ENCODE assay signal across 8 mouse cellular contexts in genomic region chr3:84156105-84156504, GRCm38 (mm10). TPM values are rescaled to one million over a fixed set of nuclear protein-coding genes. Genes with fewer than 3 reads are reported as not detected.
DNase-seq lines count a peak whose midpoint lies in the region; ATAC-seq and TF ChIP-seq lines count a peak whose summit lies in the region.

No protein-coding gene starts in this region.

- ATAC-seq in kidney, postnatal 0 days (replicated peaks; ENCODE audit: low FRiP score, low read depth): no peak
- no peak for ATAC-seq in embryonic facial prominence, embryonic 15.5 days (ENCODE audit: insufficient number of reproducible peaks, low FRiP score, low TSS enrichment, low read depth)
- no peak for ATAC-seq in hindbrain, postnatal 0 days
- no peak for ATAC-seq in midbrain, embryonic 16.5 days

- no peaks in the 10 kb centered on the region; the same call in 1 of the 2 replicates for H3K4me1 ChIP-seq in kidney, postnatal 0 days (replicated peaks; ENCODE audit: insufficient read depth, low read length)
- 0 out of 2 replicates have a peak, but pooled peaks cover 3% of the 10 kb centered on the region for H3K4me1 ChIP-seq in embryonic facial prominence, embryonic 15.5 days
- H3K4me1 ChIP-seq in hindbrain, postnatal 0 days (ENCODE audit: insufficient read depth, low read length): no peaks in the 10 kb centered on the region
- 0 out of 2 replicates have a peak, but pooled peaks cover 2% of the 10 kb centered on the region for H3K4me1 ChIP-seq in midbrain, embryonic 16.5 days (ENCODE audit: control insufficient read depth, insufficient read depth, low read length)
- no peaks in the 10 kb centered on the region for H3K4me1 ChIP-seq in kidney, adult 2 months (ENCODE audit: control insufficient read depth, insufficient read depth, low read length)

- no peak for TF ChIP-seq POLR2A in kidney, adult 2 months (IDR thresholded peaks at IDR 0.05; ENCODE audit: low read depth, low read length)

- no peak for TF ChIP-seq CTCF in kidney, postnatal 0 days (IDR thresholded peaks at IDR 0.05; ENCODE audit: low read depth)
- TF ChIP-seq CTCF in hindbrain, postnatal 0 days (IDR thresholded peaks at IDR 0.05; ENCODE audit: low read depth): no peak
- TF ChIP-seq CTCF in kidney, adult 2 months (conservative IDR thresholded peaks at IDR 0.05; ENCODE audit: insufficient read depth, insufficient read length, low read depth, low read length): no peak

- H3K27me3 ChIP-seq in kidney, postnatal 0 days (ENCODE audit: insufficient read depth, low read length): no peaks in the 10 kb centered on the region
- H3K27me3 ChIP-seq in embryonic facial prominence, embryonic 15.5 days: no peaks in the 10 kb centered on the region
- no peaks in the 10 kb centered on the region for H3K27me3 ChIP-seq in hindbrain, postnatal 0 days (ENCODE audit: insufficient read depth, low read length)
- H3K27me3 ChIP-seq in midbrain, embryonic 16.5 days (ENCODE audit: control insufficient read depth, insufficient read depth, low read depth, low read length): no peaks in the 10 kb centered on the region
- no peaks in the 10 kb centered on the region for H3K27me3 ChIP-seq in kidney, adult 2 months (replicated peaks; ENCODE audit: control insufficient read depth, insufficient read depth, low read length)

- 0 out of 2 replicates have a peak, but pooled peaks cover 1% of the 10 kb centered on the region for H3K9me3 ChIP-seq in kidney, postnatal 0 days (replicated peaks; ENCODE audit: low read length)
- H3K9me3 ChIP-seq in embryonic facial prominence, embryonic 15.5 days (replicated peaks): no peaks in the 10 kb centered on the region
- H3K9me3 ChIP-seq in hindbrain, postnatal 0 days (ENCODE audit: low read length): no peaks in the 10 kb centered on the region
- H3K9me3 ChIP-seq in midbrain, embryonic 16.5 days (replicated peaks; ENCODE audit: control insufficient read depth, low read length, poor library complexity, severe bottlenecking): no peaks in the 10 kb centered on the region

- no peak overlapping the region for H3K27ac ChIP-seq in kidney, postnatal 0 days
- peak overlapping the region; percentile 81 for H3K27ac ChIP-seq in embryonic facial prominence, embryonic 15.5 days (replicated peaks)
- H3K27ac ChIP-seq in hindbrain, postnatal 0 days: no peak overlapping the region
- no peak overlapping the region for H3K27ac ChIP-seq in midbrain, embryonic 16.5 days (ENCODE audit: low read length)
- H3K27ac ChIP-seq in kidney, adult 2 months (ENCODE audit: insufficient read depth, low read depth, low read length): no peak overlapping the region

- H3K9ac ChIP-seq in kidney, postnatal 0 days (ENCODE audit: low read depth, low read length): no peak overlapping the region
- H3K9ac ChIP-seq in embryonic facial prominence, embryonic 15.5 days: no peak overlapping the region
- no peak overlapping the region for H3K9ac ChIP-seq in hindbrain, postnatal 0 days (replicated peaks; ENCODE audit: low read length)
- no peak overlapping the region for H3K9ac ChIP-seq in midbrain, embryonic 16.5 days (ENCODE audit: low read depth, low read length)

- 0 out of 2 replicates have a peak overlapping the region, but pooled peaks have one; percentile 54 for H3K4me3 ChIP-seq in kidney, postnatal 0 days (replicated peaks; ENCODE audit: low read depth, low read length)
- peak overlapping the region; percentile 65 for H3K4me3 ChIP-seq in embryonic facial prominence, embryonic 15.5 days (replicated peaks)
- H3K4me3 ChIP-seq in hindbrain, postnatal 0 days (ENCODE audit: low read length): peak overlapping the region; percentile 56
- H3K4me3 ChIP-seq in midbrain, embryonic 16.5 days (ENCODE audit: low read depth, low read length): peak overlapping the region; percentile 56
- no peak overlapping the region for H3K4me3 ChIP-seq in kidney, adult 2 months (ENCODE audit: insufficient read depth, low read depth, low read length)

- H3K4me2 ChIP-seq in kidney, postnatal 0 days (ENCODE audit: low read length): peak overlapping the region; percentile 97
- peak overlapping the region; percentile 98 for H3K4me2 ChIP-seq in embryonic facial prominence, embryonic 15.5 days (replicated peaks)
- H3K4me2 ChIP-seq in hindbrain, postnatal 0 days (ENCODE audit: low read depth, low read length): peak overlapping the region; percentile 95
- H3K4me2 ChIP-seq in midbrain, embryonic 16.5 days (ENCODE audit: low read length): peak overlapping the region; percentile 98

- whole genome bisulfite sequencing in kidney, postnatal 0 days: 37% methylated on average over 6 of the region's 6 CpGs
- 25% methylated on average over 6 of the region's 6 CpGs for WGBS in embryonic facial prominence, embryonic 15.5 days
- 54% methylated on average over 6 of the region's 6 CpGs for WGBS in hindbrain, postnatal 0 days
- WGBS in midbrain, embryonic 16.5 days: 45% methylated on average over 6 of the region's 6 CpGs
- 44% methylated on average over 6 of the region's 6 CpGs for WGBS in kidney, adult 2 months

- DNase-seq in kidney, postnatal 0 days (ENCODE audit: low spot score): no peak
- no peak for DNase-seq in kidney, postnatal 14 days
- DNase-seq in hindbrain, postnatal 0 days (ENCODE audit: low spot score): no peak
- no peak for DNase-seq in spleen, postnatal 10 days (ENCODE audit: low spot score in 2 of 2)
- no peak for DNase-seq in right cerebral cortex, postnatal 14 days
- DNase-seq in kidney, adult 2 months: no peak

- H3K36me3 ChIP-seq in kidney, postnatal 0 days (ENCODE audit: insufficient read depth, low read length): peaks cover 9% of the 10 kb centered on the region; the same call in 1 of the 2 replicates
- no peaks in the 10 kb centered on the region for H3K36me3 ChIP-seq in embryonic facial prominence, embryonic 15.5 days
- H3K36me3 ChIP-seq in hindbrain, postnatal 0 days (ENCODE audit: insufficient read depth, low read length): peaks cover 11% of the 10 kb centered on the region; the same call in 1 of the 2 replicates
- peaks cover 8% of the 10 kb centered on the region for H3K36me3 ChIP-seq in midbrain, embryonic 16.5 days (ENCODE audit: control insufficient read depth, insufficient read depth, low read length)
- no peaks in the 10 kb centered on the region for H3K36me3 ChIP-seq in kidney, adult 2 months (ENCODE audit: control insufficient read depth, insufficient read depth, low read length)

RNA-seq across cellular contexts. Expression of gene Mnd1, which starts 0.5 kb away (rescaled TPM):
- 15.3 and 17.2 TPM in 2 replicates for polyA plus RNA-seq in kidney, postnatal 0 days (2015; fragmentation: Nextera tagmentation; extraction: Ambion mirVana)
- polyA plus RNA-seq in embryonic facial prominence, embryonic 15.5 days (2015; fragmentation: Nextera tagmentation; extraction: Ambion mirVana): 13.1 and 13.2 TPM in 2 replicates
- 0.73 and 0.79 TPM in 2 replicates for total RNA-seq in hindbrain, postnatal 0 days (2014; rRNA removed)
- 3.7 and 3.9 TPM in 2 replicates for polyA plus RNA-seq in hindbrain, postnatal 0 days (2015; fragmentation: Nextera tagmentation; extraction: Ambion mirVana)
- 1.4 and 1.5 TPM in 2 replicates for polyA plus RNA-seq in midbrain, embryonic 16.5 days (2015; fragmentation: Nextera tagmentation; extraction: Ambion mirVana)
- polyA plus RNA-seq in kidney, adult 2 months (2012; rRNA removed): 0.54 and 0.72 TPM in 2 replicates

RNA-seq across cellular contexts. Expression of gene Gm6525, which starts 17.8 kb away (rescaled TPM):
- polyA plus RNA-seq in kidney, postnatal 0 days (2015; fragmentation: Nextera tagmentation; extraction: Ambion mirVana): 0.43 and 0.66 TPM in 2 replicates
- polyA plus RNA-seq in embryonic facial prominence, embryonic 15.5 days (2015; fragmentation: Nextera tagmentation; extraction: Ambion mirVana): 1.6 and 1.7 TPM in 2 replicates
- total RNA-seq in hindbrain, postnatal 0 days (2014; rRNA removed): not detected in 2 replicates
- 2.3 and 2.8 TPM in 2 replicates for polyA plus RNA-seq in hindbrain, postnatal 0 days (2015; fragmentation: Nextera tagmentation; extraction: Ambion mirVana)
- polyA plus RNA-seq in midbrain, embryonic 16.5 days (2015; fragmentation: Nextera tagmentation; extraction: Ambion mirVana): 2.1 and 2.5 TPM in 2 replicates
- not detected in 2 replicates for polyA plus RNA-seq in kidney, adult 2 months (2012; rRNA removed)
